Mouse (Mus musculus) CH12.LX (cell line): ENCODE results near the gene Alyref. TPM values are rescaled to one million over a fixed set of nuclear protein-coding genes. Genes with fewer than 3 reads are reported as not detected.

ENCODE experiments used
- DNase-seq: peaks from one replicate; pipeline ENCODE4 v3.0.0-alpha.2; 2013; ENCODE audit errors: extremely low read depth
- H3K27ac ChIP-seq: 2 replicates; pipeline ENCODE4 v1.5.1; 2012; ENCODE audit warnings: low read depth, mild to moderate bottlenecking, control low read depth, moderate library complexity; ENCODE audit not compliant: insufficient read depth
- H3K27me3 ChIP-seq: replicated peaks from 2 replicates; pipeline ENCODE3; 2012; ENCODE audit warnings: inconsistent platforms
- H3K36me3 ChIP-seq, 2 experiments: replicated peaks in 1 of 2; 2 replicates each; pipeline versions ENCODE3 to v1.6.1; 2012; ENCODE audit warnings: inconsistent platforms in 1 of 2, low read length in 1 of 2, mild to moderate bottlenecking in 1 of 2, mixed read lengths in 1 of 2, moderate library complexity in 1 of 2; ENCODE audit not compliant: control insufficient read depth in 1 of 2, insufficient read depth in 1 of 2
- H3K4me1 ChIP-seq, 2 experiments: 2 replicates each; pipeline ENCODE4 v1.6.1; 2012; ENCODE audit warnings: inconsistent platforms in 1 of 2, moderate library complexity in 1 of 2; ENCODE audit not compliant: insufficient read depth in 2 of 2, control insufficient read depth in 1 of 2
- H3K4me2 ChIP-seq: 2 replicates; pipeline ENCODE4 v1.6.1; 2012; ENCODE audit warnings: low read depth, mild to moderate bottlenecking, control low read depth; ENCODE audit not compliant: poor library complexity, insufficient read depth, severe bottlenecking
- H3K4me3 ChIP-seq, 3 experiments: fragments of 150-350 bp in 1 of 3; sonication (generic) in 1 of 3; replicated peaks in 1 of 3; 2 replicates each; pipeline versions ENCODE3 to v1.5.1; 2011 to 2012; ENCODE audit warnings: low read depth in 2 of 3, low read length in 2 of 3, mild to moderate bottlenecking in 2 of 3, moderate library complexity in 2 of 3, control low read depth in 1 of 3, improper control_type of control experiment in 1 of 3, inconsistent platforms in 1 of 3, mixed read lengths in 1 of 3; ENCODE audit not compliant: poor library complexity in 1 of 3
- H3K79me2 ChIP-seq: replicated peaks from 2 replicates; pipeline ENCODE4 v1.6.1; 2012; ENCODE audit warnings: mild to moderate bottlenecking, moderate library complexity; ENCODE audit not compliant: control insufficient read depth, poor library complexity, insufficient read depth, severe bottlenecking; ENCODE audit errors: extremely low read depth
- H3K9ac ChIP-seq: 2 replicates; pipeline ENCODE4 v1.6.1; 2012; ENCODE audit warnings: low read depth, mild to moderate bottlenecking, control low read depth, moderate library complexity; ENCODE audit not compliant: insufficient read depth
- H3K9me3 ChIP-seq: replicated peaks from 2 replicates; pipeline ENCODE3; 2012; ENCODE audit warnings: low read length, inconsistent platforms, mixed read lengths
- CHD2 ChIP-seq: IDR thresholded peaks from 2 replicates; pipeline ENCODE4 v1.6.1; 2011; ENCODE audit warnings: low read length, improper control_type of control experiment
- CTCF ChIP-seq, 2 experiments: IDR thresholded peaks in 1 of 2; conservative IDR thresholded peaks in 1 of 2; 2 replicates each; pipeline ENCODE4 v1.5.1; 2011 to 2012; ENCODE audit warnings: low read depth in 2 of 2, low read length in 2 of 2, improper control_type of control experiment in 1 of 2, inconsistent platforms in 1 of 2, mild to moderate bottlenecking in 1 of 2, moderate library complexity in 1 of 2
- E2F4 ChIP-seq: IDR thresholded peaks from 2 replicates; pipeline ENCODE4 v1.6.1; 2011; ENCODE audit warnings: low read depth, low read length, improper control_type of control experiment; ENCODE audit not compliant: insufficient replicate concordance
- ELF1 ChIP-seq: IDR thresholded peaks from 2 replicates; pipeline ENCODE4 v1.6.1; 2014; ENCODE audit warnings: low read depth, mild to moderate bottlenecking, inconsistent platforms, low read length, improper control_type of control experiment
- EP300 ChIP-seq: IDR thresholded peaks from 2 replicates; pipeline ENCODE4 v1.6.1; 2011; ENCODE audit warnings: low read length, improper control_type of control experiment
- ETS1 ChIP-seq: conservative IDR thresholded peaks from 2 replicates; pipeline ENCODE4 v1.6.1; 2012; ENCODE audit warnings: low read depth, mild to moderate bottlenecking, inconsistent platforms, low read length, improper control_type of control experiment, moderate library complexity
- HCFC1 ChIP-seq: IDR thresholded peaks from 2 replicates; pipeline ENCODE4 v1.6.1; 2012; ENCODE audit warnings: low read depth, mild to moderate bottlenecking, inconsistent platforms, low read length, improper control_type of control experiment
- JUN ChIP-seq: IDR thresholded peaks from 2 replicates; pipeline ENCODE4 v1.6.1; 2011; ENCODE audit warnings: low read depth, mild to moderate bottlenecking, low read length, improper control_type of control experiment, moderate library complexity; ENCODE audit not compliant: insufficient read depth
- KAT2A ChIP-seq: IDR thresholded peaks from 2 replicates; pipeline ENCODE4 v1.6.1; 2012; ENCODE audit warnings: low read length, improper control_type of control experiment, inconsistent platforms; ENCODE audit not compliant: insufficient replicate concordance
- MAFK ChIP-seq: IDR thresholded peaks from 2 replicates; pipeline ENCODE4 v1.6.1; 2011; ENCODE audit warnings: low read length, improper control_type of control experiment; ENCODE audit not compliant: insufficient replicate concordance
- MAX ChIP-seq: IDR thresholded peaks from 2 replicates; pipeline ENCODE4 v1.6.1; 2011; ENCODE audit warnings: low read length, improper control_type of control experiment
- MAZ ChIP-seq: IDR thresholded peaks from 2 replicates; pipeline ENCODE4 v1.6.1; 2012; ENCODE audit warnings: low read depth, mild to moderate bottlenecking, inconsistent platforms, low read length, improper control_type of control experiment, moderate library complexity
- MEF2A ChIP-seq: IDR thresholded peaks from 2 replicates; pipeline ENCODE4 v1.6.1; 2014; ENCODE audit warnings: low read depth, mild to moderate bottlenecking, inconsistent platforms, low read length, improper control_type of control experiment, borderline replicate concordance
- MXI1 ChIP-seq: IDR thresholded peaks from 2 replicates; pipeline ENCODE4 v1.6.1; 2011; ENCODE audit warnings: mild to moderate bottlenecking, low read depth, low read length, improper control_type of control experiment
- MYC ChIP-seq: IDR thresholded peaks from 2 replicates; pipeline ENCODE4 v1.6.1; 2011; ENCODE audit warnings: low read depth, mild to moderate bottlenecking, improper control_type of control experiment, low read length
- NELFE ChIP-seq: IDR thresholded peaks from 2 replicates; pipeline ENCODE4 v1.6.1; 2011; ENCODE audit warnings: low read depth, low read length, improper control_type of control experiment
- NRF1 ChIP-seq: IDR thresholded peaks from 2 replicates; pipeline ENCODE4 v1.6.1; 2014; ENCODE audit warnings: low read depth, mild to moderate bottlenecking, inconsistent platforms, low read length, improper control_type of control experiment, moderate library complexity
- POLR2A ChIP-seq: IDR thresholded peaks from 2 replicates; pipeline ENCODE4 v1.6.1; 2011; ENCODE audit warnings: low read depth, mild to moderate bottlenecking, improper control_type of control experiment, low read length
- RCOR1 ChIP-seq: conservative IDR thresholded peaks from 2 replicates; pipeline ENCODE4 v1.6.1; 2012; ENCODE audit warnings: low read depth, mild to moderate bottlenecking, inconsistent platforms, low read length, improper control_type of control experiment
- TCF12 ChIP-seq: IDR thresholded peaks from 2 replicates; pipeline ENCODE4 v1.6.1; 2014; ENCODE audit warnings: low read depth, mild to moderate bottlenecking, inconsistent platforms, low read length, improper control_type of control experiment
- UBTF ChIP-seq: IDR thresholded peaks from 2 replicates; pipeline ENCODE4 v1.6.1; 2012; ENCODE audit warnings: low read depth, mild to moderate bottlenecking, inconsistent platforms, low read length, improper control_type of control experiment, moderate library complexity
- USF1 ChIP-seq: IDR thresholded peaks from 2 replicates; pipeline ENCODE4 v1.6.1; 2014; ENCODE audit warnings: low read depth, mild to moderate bottlenecking, inconsistent platforms, low read length, improper control_type of control experiment
- USF2 ChIP-seq: conservative IDR thresholded peaks from 2 replicates; pipeline ENCODE4 v1.6.1; 2011; ENCODE audit warnings: low read depth, low read length, improper control_type of control experiment
- ZC3H11A ChIP-seq: IDR thresholded peaks from 2 replicates; pipeline ENCODE4 v1.6.1; 2012; ENCODE audit warnings: low read depth, mild to moderate bottlenecking, inconsistent platforms, low read length, improper control_type of control experiment
- ZKSCAN1 ChIP-seq: IDR thresholded peaks from 2 replicates; pipeline ENCODE4 v1.6.1; 2012; ENCODE audit warnings: low read depth, inconsistent platforms, low read length, improper control_type of control experiment, borderline replicate concordance
- ZNF384 ChIP-seq: IDR thresholded peaks from 2 replicates; pipeline ENCODE4 v1.6.1; 2012; ENCODE audit warnings: low read depth, low read length, improper control_type of control experiment, inconsistent platforms
- dilution Hi-C: fragments of 300-500 bp; cut with MboI; formaldehyde crosslinking; loops from 2 replicates; pipeline ENCODE4 v1.14.3; 2020; ENCODE audit warnings: low sequenced_read_pairs; ENCODE audit not compliant: extremely low pct_unique_long_range_greater_than_20kb, extremely low pct_ligation_motif_present
- in situ Hi-C: fragments of 300-500 bp; cut with MboI; formaldehyde crosslinking; loops from 3 replicates; pipeline ENCODE4 v1.14.3; 2019; ENCODE audit warnings: low sequenced_read_pairs, low pct_ligation_motif_present, low pct_unique_long_range_greater_than_20kb, mixed read lengths
- polyA plus RNA-seq: library from polyadenylated mRNA; unstranded; fragments of >175 nt; gene quantifications from 2 replicates; pipeline ENCODE4 v1.2.1, GENCODE M21; 2012; ENCODE audit warnings: low read depth; ENCODE audit not compliant: insufficient read length
- total RNA-seq, 2 experiments: library from RNA; depleted of rRNA; stranded (reverse); fragments of 300-350 nt in 1 of 2; fragments of >200 nt in 1 of 2; gene quantifications; 2 replicates each; pipeline ENCODE4 v1.2.3; 2012 to 2014

Gene Alyref
- total and polyA plus RNA-seq, 3 experiments: 358 to 582 (median 451) TPM

DNA sequence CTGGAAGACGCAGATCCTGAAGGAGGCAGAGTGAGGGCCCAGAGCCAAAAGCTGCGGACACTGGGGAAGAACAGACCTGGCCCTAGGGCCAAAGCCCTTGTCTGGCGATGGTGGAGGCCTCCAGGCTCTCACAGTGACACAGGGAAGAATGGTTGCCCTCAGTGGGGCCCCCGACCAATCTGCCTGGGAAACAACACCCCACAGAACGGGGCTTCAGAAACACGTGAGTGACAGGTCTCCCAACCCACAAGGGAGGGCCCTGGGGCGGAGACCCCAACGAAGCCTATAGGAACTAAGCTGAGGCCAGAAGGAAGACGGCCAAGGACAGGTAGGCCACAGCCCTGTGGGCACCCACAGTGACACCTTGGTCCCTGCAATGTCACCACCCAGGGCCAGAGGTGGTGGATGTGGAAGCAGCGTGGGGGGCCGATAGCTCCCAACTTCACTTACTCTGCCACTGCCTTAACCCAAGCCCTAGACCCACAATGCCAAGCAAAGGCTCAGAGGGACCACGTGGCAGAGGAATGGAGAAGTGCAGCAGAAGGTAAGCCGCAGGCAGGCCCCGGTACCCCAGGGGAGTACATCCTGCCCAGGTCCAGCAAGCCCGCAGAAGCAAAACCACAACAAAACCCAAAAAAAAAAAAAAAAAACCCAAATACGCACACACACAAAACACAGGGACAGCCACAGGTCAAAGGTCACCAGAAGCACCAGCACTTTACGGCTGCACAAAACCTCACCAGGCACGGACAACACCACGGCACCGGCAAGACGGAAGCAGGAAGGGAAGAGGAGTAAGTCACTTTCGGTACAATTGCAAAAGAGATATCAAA, 29.5 kb upstream of the Alyref start (continued):
- peak; percentile 70 for TF ChIP-seq TCF12
- TF ChIP-seq ETS1: peak; percentile 73
- peak; percentile 57; the same call in 1 of the 2 replicates for TF ChIP-seq USF2
- TF ChIP-seq MYC: peak; percentile 99
- TF ChIP-seq USF1: peak; percentile 71
- peak; percentile 67 for TF ChIP-seq POLR2A
- peak; percentile 91 for TF ChIP-seq ELF1
- peak; percentile 97 for TF ChIP-seq MXI1
- TF ChIP-seq E2F4: no peak
- TF ChIP-seq NRF1: no peak
- peak; percentile 70 for TF ChIP-seq EP300
- TF ChIP-seq CHD2: peak; percentile 80
- peak; percentile 5; the same call in 1 of the 2 replicates for TF ChIP-seq ZKSCAN1
- peak; percentile 40; the same call in 1 of the 2 replicates for TF ChIP-seq NELFE
- TF ChIP-seq RCOR1: no peak
- TF ChIP-seq ZC3H11A: no peak
- peak; percentile 95 for TF ChIP-seq ZNF384
- peak; percentile 87 for TF ChIP-seq MEF2A
- TF ChIP-seq MAFK: peak; percentile 65
- peak; percentile 99 for TF ChIP-seq MAX

DNA sequence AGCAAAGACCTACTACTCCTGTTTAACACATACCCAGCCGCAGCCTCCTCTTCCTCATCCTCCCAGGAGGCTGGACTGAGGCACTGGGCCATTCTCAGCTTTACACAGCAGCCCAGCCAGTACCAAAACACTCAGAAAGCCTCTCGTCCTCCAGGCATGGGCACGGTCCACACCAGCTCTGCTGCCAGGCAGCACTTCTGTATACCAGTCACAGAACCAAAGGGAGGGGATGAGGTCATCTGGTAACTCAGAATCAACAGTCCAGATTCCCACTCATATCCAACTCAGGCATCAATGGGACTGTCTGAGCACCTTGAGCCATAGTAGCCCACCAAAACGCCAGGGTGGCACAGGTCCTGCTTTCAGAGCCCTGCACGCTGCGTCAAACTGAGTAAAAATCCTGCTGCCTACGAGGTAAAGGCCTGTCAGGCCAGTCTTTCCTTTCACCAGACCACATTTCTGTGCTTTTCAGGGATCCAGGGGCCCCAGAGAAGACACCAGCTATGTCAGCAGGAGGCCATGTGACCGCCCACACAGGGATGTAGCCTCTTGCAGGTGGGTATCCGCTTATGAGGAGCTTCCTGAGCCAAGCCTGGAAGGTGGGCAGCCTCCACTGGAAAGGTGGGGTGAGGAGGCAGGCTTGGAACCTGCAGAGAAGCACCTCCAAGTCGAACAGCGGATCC, 28.8 kb upstream of the Alyref start:
- Histone ChIP-seq H3K4me2 (no peak overlapping the region), H3K4me1 (peaks cover 42 to 79% of the 10 kb centered on the region in 2 experiments), H3K36me3 (peaks cover 37 to 55% of the 10 kb centered on the region in 2 experiments), H3K9ac (no peak overlapping the region; the same call in 1 of the 2 replicates), H3K27me3 (no peaks in the 10 kb centered on the region), H3K79me2 (peaks cover 49% of the 10 kb centered on the region), H3K9me3 (no peaks in the 10 kb centered on the region), H3K27ac (peak overlapping the region; percentile 75; the same call in 1 of the 2 replicates), H3K4me3 (peak overlapping the region in 1 of 3 experiments; percentile 74)
- TF ChIP-seq JUN: no peak
- no peak for TF ChIP-seq CTCF (conservative IDR thresholded peaks at IDR 0.05 in 1 of 2, IDR thresholded peaks at IDR 0.05 in 1 of 2; ENCODE audit: low read depth in 2 of 2, low read length in 2 of 2)
- TF ChIP-seq MEF2A: no peak
- TF ChIP-seq ETS1: no peak
- no peak for TF ChIP-seq HCFC1
- no peak for TF ChIP-seq NRF1
- no peak for TF ChIP-seq USF2
- TF ChIP-seq MAZ: no peak
- TF ChIP-seq UBTF: no peak
- no peak for TF ChIP-seq KAT2A
- TF ChIP-seq MAFK: no peak
- no peak for DNase-seq
- in situ Hi-C loops (loop anchor here (10.0 kb wide), 1 partner anchor 58 kb away; no protein-coding TSS in a partner anchor), dilution Hi-C loops (no loop called here)
